Mouse (Mus musculus): ENCODE results near the gene Spag6.

GRCm38 (mm10) chr2:18686386-18686785, 7.4 kb upstream of the Spag6 start:
- no peak for TF ChIP-seq EP300 (IDR thresholded peaks at IDR 0.05; ENCODE audit: insufficient read depth, low read depth, low read length)
- TF ChIP-seq CTCF (IDR thresholded peaks at IDR 0.05; ENCODE audit: low read depth, low read length): no peak
- TF ChIP-seq POLR2A (IDR thresholded peaks at IDR 0.05; ENCODE audit: insufficient read depth, low read length): no peak

Data from ES-Bruce4 (cell line).